Mouse (Mus musculus) bone marrow macrophage, adult 2 months (primary cell): ENCODE results near the gene Tspan2. TPM values are rescaled to one million over a fixed set of nuclear protein-coding genes. Genes with fewer than 3 reads are reported as not detected.

ENCODE experiments used
- H3K27ac ChIP-seq: 2 replicates; pipeline ENCODE4 v1.5.1; 2012; ENCODE audit warnings: low read depth, low read length; ENCODE audit not compliant: insufficient read depth
- H3K4me1 ChIP-seq: 2 replicates; pipeline ENCODE4 v1.6.1; 2012; ENCODE audit warnings: low read length; ENCODE audit not compliant: control insufficient read depth, insufficient read depth
- H3K4me3 ChIP-seq: 2 replicates; pipeline ENCODE4 v1.5.1; 2012; ENCODE audit warnings: mild to moderate bottlenecking, low read length, moderate library complexity; ENCODE audit not compliant: insufficient read depth
- CTCF ChIP-seq: IDR thresholded peaks from 2 replicates; pipeline ENCODE4 v1.5.1; 2012; ENCODE audit warnings: low read depth, mild to moderate bottlenecking, low read length, moderate library complexity
- POLR2A ChIP-seq: IDR thresholded peaks from 2 replicates; pipeline ENCODE4 v1.6.1; 2012; ENCODE audit warnings: mild to moderate bottlenecking, low read depth, low read length, borderline replicate concordance
- polyA plus RNA-seq: library from polyadenylated mRNA; stranded (reverse); fragments of >200 nt; gene quantifications from 2 replicates; pipeline ENCODE4 v1.2.4, GENCODE M21; 2012; ENCODE audit not compliant: missing spikeins, insufficient read depth, insufficient read length

Gene Tspan2
- polyA plus RNA-seq, 1 experiment = not detected

DNA sequence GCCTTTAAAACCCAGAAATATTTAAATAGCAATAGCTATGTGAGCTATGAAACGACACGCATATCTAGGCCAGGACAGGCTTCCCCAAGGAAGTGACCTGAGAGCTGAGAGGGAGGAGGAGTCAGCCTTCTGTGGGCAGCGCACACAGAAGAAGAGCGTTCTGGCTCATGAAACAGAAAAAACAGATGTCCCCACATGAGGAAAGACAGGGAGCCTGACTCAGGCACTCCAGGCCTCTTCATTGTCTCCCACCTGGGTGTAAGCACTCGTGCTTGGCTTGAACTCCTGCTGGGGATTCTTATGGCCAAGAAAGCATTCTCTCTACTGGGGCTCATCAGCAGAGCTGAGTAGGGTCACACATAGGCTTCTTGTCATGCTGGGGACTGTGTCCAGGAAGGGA is 10.3 kb downstream of the Tspan2 start:
- TF ChIP-seq CTCF = no peak
- TF ChIP-seq POLR2A = no peak
- Histone ChIP-seq H3K27ac (no peak overlapping the region), H3K4me3 (no peak overlapping the region), H3K4me1 (no peaks in the 10 kb centered on the region)

DNA sequence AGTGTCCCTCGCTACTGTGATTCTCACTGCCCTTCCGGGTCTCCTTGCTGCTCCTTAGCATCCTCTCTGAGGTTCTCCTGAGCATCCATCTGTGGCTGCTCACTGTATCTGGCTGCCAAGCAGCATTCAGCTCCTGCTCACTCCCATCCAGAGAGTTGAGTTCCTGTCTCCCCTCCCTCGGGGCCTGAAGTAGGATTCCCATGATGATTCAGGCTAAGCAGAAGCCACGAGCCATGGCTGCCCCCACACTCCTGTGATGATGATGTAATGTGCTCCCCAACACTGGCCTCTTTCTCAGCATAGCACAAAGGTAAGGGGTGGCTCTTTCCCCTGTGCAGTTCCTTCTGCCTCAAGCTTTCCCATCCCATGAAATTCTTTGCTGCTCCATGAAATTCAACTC is 11.8 kb downstream of the Tspan2 start:
- H3K27ac ChIP-seq = no peak overlapping the region
- H3K4me3 ChIP-seq = no peak overlapping the region
- TF ChIP-seq POLR2A = no peak
- no peaks in the 10 kb centered on the region for H3K4me1 ChIP-seq

DNA sequence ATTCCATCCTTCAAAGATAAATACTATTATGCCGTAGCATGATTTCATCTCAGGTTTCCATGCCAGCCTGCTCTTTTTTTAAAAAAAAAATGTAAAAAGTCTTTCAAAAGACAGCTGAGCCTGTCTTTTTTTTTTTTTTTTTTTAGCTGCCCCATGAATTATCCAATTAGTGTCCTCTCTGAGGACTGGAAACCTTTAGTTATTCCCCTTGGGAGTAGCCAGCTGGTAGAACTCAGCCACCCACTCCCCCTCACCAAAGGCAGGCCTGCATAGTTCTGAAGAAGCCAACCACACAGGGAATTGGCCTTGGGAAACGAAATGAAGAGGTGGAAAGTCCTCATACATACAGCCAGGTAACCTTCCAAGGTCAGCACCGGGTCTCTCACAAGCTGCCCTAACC is 13.7 kb downstream of the Tspan2 start:
- Histone ChIP-seq H3K27ac (no peak overlapping the region), H3K4me3 (no peak overlapping the region), H3K4me1 (no peaks in the 10 kb centered on the region)
- TF ChIP-seq CTCF = no peak
- TF ChIP-seq POLR2A = no peak

DNA sequence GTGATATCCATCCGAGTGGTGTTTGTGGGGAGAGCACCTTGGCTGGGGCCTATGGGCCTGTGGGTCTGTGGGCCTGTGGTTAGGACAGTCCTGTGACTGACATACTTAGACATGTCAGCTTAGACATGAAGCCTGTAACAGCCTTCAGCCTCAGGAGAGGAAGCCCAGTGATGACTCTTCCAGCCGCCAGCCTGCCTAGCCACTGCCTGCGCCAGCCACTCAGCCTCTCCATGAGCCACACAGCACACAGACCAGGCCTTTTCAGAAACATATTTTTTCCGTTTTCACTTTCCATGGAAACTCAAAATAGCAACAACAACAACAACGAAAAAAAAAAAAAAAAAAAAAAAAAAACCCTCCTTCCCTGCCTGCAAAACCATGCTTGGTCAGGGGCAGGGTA is 14.4 kb downstream of the Tspan2 start:
- TF ChIP-seq POLR2A = no peak
- TF ChIP-seq CTCF = no peak
- no peak overlapping the region for H3K27ac ChIP-seq
- no peaks in the 10 kb centered on the region for H3K4me1 ChIP-seq
- H3K4me3 ChIP-seq = no peak overlapping the region

DNA sequence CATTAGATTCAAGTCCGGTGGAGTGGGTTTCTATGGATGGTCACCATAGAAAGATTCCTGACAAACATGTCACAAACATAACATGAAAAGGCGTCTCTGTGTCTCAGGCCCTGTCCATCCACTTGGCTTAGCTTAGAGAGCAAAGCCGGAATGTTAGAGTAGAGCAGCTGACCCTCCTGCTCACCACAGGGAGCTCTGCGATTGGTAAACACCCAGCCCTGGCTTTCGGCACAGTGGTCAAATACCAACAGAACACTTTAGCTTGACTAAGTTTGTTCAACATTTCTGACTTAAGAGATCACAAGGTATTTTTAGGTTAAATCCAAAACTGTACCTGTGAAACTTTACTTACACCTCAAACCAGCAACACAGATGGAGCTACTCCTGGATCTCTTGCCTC is 16.8 kb downstream of the Tspan2 start:
- Histone ChIP-seq H3K4me3 (no peak overlapping the region), H3K4me1 (no peaks in the 10 kb centered on the region), H3K27ac (no peak overlapping the region)
- no peak for TF ChIP-seq POLR2A
- TF ChIP-seq CTCF = no peak

DNA sequence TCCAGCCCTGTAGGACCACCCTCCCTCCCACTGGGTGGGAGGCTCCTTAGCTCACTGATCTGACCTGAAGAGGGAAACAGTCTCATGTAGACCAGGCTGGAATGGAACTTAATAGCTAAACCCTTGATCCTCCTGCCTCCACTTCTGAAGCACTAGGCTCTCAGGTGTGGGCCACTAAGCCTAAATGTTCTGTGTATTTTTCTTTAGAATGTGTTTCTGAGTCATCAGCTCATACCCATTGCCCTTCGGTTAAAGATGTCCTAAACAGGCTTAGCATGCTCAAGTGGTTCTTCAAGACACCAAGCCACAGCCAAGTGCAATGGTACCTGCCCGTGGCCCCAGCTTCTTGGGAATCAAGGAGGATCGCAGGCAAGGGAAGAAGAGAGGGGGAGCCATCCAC is 17.2 kb downstream of the Tspan2 start:
- no peak overlapping the region for H3K27ac ChIP-seq
- no peak overlapping the region for H3K4me3 ChIP-seq
- no peak for TF ChIP-seq POLR2A
- TF ChIP-seq CTCF = no peak
- H3K4me1 ChIP-seq = no peaks in the 10 kb centered on the region

DNA sequence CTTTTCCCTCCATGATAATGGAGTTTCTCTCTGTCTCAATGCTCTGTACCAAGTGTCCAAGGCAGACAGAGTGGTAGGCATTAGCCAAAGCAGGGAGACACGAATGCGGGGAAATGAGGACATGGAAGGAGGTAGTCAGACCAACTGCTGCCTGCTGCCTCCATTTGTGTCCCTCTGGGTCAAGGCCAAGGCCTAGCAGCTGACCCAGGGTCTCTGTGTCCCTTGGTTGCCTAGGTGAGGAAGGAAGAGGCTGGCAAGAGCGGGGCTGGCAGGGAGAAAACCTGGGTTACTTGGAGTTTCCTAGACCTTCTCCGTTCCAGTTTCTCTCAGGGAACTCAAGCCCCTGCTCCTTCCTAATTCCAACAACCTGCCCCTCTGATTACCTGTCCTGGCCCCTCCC is 17.7 kb downstream of the Tspan2 start:
- no peak overlapping the region for H3K27ac ChIP-seq
- H3K4me1 ChIP-seq = no peaks in the 10 kb centered on the region
- no peak for TF ChIP-seq POLR2A
- TF ChIP-seq CTCF = no peak
- H3K4me3 ChIP-seq = no peak overlapping the region

DNA sequence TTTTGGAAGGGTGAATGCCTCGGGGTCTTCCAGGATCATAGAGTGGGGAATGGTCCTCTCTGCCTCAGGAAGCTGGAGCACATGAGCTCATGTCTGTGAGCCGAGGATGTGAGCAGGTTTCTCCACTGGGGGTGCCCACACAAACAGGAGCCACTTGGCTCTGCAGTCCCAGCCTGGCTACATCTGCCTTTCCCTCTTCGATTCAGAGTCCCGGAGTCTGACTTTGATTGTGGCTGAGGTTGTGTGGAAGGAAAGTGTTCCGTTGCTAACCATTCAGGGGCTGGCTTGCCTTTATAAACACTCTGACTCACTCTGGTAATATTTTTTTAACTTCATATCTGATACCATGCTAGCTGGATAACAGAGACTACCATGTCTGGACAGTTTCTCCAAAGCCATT is 18.1 kb downstream of the Tspan2 start:
- TF ChIP-seq POLR2A (no peak), CTCF (no peak)
- Histone ChIP-seq H3K4me1 (no peaks in the 10 kb centered on the region), H3K27ac (no peak overlapping the region), H3K4me3 (no peak overlapping the region)

DNA sequence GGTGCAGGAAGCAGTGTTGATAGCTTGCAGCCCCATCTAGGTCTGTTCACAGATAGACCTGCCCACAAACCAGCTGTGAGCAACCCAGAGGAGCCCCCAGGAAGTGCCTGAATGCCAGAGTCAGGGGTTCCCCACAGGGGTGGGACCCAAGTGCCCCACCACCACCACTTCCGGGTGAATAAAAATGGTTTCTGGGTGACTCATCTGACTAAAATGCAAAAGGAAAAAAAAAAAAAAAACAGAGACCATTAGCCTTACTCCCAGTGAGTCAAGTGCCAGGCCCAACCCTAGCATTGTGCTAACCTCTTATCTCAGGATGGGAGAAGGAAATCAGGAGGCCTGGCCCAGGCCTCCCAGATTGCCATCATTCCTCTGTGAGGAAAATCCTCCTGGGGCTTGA is 21.5 kb downstream of the Tspan2 start:
- H3K4me3 ChIP-seq = no peak overlapping the region

DNA sequence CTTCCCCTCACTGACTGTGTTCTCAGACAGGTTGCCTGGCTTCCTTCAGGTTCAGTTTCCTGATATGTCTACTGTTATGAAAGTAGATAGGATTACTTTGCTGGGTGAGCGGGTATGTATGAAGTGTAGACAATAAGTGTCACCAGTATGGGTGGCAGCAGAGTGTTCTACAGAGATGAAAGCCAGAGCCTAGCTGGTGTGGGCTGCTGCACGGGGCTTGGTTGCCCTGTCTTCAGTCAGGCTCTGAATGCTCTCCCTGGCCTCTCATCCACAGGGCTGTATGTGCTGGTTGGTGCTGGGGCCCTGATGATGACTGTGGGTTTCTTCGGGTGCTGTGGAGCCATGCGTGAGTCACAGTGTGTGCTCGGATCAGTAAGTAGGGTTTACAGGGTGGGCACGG is 22.7 kb downstream of the Tspan2 start:
- TF ChIP-seq POLR2A = no peak
- TF ChIP-seq CTCF = no peak
- Histone ChIP-seq H3K27ac (no peak overlapping the region), H3K4me3 (no peak overlapping the region), H3K4me1 (no peaks in the 10 kb centered on the region)

More for the DNA sequence above, 21.5 kb downstream of the Tspan2 start:
- H3K27ac ChIP-seq = no peak overlapping the region
- no peaks in the 10 kb centered on the region for H3K4me1 ChIP-seq
- TF ChIP-seq CTCF (no peak), POLR2A (no peak)

DNA sequence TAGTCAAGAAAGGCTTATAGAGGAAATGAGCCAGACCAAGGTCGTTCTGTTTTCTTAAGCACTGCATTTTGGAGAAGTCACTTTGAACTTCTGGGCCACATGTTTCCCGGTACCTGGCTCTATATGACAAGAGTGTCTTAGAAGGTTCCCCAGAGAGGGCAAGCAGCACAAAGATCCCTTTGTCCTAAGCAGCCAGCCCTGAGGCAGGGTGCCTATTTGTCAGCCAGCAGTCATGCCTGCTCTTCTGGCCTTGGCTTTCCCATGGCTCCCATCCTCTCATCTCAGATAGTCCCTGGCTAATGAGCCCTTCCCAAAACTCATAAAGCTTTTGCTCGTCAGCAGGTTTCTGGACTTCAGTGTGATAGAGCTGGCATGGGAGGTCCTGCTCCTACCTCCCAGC is 25.9 kb downstream of the Tspan2 start:
- H3K27ac ChIP-seq = no peak overlapping the region
- TF ChIP-seq POLR2A (no peak), CTCF (no peak)
- H3K4me1 ChIP-seq = no peaks in the 10 kb centered on the region
- no peak overlapping the region for H3K4me3 ChIP-seq
